Mouse (Mus musculus): ENCODE measurements at regions not wholly inside any gene's neighbourhood (a gene's known extent, or its start where the extent isn't known, plus 50 kb on each side); places are given as distances from the start of the nearest gene placed in this dataset.

DNA sequence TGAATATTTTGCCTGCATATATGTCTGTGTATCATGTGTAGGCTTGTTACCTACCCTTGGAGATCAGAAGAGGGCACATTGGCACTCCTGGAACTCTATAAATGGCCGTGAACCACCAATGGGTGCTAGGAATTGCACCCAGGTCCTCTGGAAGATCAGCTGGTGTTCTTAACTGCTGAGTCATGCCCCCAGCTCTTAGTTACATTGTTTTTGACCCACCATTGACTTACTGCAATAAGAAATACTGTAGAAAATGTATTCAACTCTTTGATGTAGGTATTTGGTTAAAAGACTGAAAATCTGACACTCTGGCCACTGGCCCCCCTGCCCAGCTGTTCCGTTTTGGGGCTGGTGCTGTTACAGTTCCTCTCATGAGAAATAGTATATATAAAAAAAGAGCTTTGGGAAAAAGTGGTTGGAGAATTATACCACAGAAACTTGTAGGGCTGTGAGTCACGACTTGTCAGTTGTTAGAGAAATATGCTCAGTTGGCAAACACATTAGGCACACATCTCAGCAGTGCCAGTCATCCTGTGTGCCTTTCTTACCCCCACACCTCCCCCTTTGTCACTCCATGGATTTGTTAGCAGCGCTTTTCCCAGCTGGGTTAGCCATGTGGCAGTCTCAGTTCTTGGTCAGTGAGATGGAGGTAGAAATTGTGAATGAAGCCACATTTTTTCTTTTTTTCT, 58.4 kb upstream of the Arhgap32 start:
- DNase-seq, result no peak

- DNase-seq, result no peak
Measured at GRCm38 (mm10) chr9:32062740-32063139, 53.2 kb upstream of the Arhgap32 start.

GRCm38 (mm10) chr9:32063541-32063940, 52.4 kb upstream of the Arhgap32 start:
- DNase-seq, result no peak

DNA sequence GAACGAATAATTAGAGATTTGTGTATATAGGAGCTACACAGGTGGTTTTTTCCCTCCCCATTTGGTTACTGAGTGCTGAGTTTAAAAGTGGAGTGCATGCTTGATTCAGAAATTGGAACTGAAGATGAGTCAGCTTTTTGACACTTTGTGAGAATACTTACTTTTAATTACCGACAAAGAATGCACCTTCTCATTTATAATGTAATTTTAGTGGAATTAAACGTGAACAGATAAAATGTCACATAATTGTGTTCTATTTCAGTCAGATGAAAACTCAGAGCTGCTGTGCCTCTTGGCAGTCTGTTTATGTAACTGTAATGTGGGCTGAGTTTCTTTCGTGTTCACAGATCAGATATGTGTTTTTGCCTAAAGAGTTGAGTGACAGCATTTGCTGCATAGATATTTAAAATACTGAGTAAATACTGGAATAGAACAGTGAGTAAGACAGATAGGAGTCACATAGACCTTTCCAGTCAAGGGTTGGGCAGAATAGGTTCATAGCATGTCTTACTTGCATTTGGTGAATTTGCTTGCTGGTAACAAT, 51.9 kb upstream of the Arhgap32 start:
- no peak for DNase-seq

All from B cell, adult 2 months (primary cell).